Mouse (Mus musculus): ENCODE measurements around the gene Mrpl33.

DNA sequence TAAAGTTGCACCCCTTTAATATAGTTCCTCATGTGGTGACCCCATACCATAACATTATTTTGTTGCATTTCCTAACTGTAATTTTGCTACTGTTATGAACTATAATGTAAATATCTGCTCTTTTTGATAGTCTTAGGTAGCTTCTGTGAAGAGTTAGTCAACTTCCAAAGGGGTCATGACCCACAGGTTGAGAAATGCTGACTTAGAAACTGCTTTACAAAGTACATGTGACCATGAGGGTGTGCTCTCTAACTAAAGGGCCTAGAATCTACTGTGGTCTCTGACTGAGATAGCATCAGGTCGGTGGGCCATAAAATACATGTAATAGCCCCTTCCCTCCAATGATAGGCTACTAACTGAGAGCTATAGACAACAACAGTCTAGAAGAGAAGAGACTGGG is 81.3 kb downstream of the Mrpl33 start:
- TF ChIP-seq CTCF (IDR thresholded peaks at IDR 0.05; ENCODE audit: low read depth, low read length), result no peak
- TF ChIP-seq POLR2A (IDR thresholded peaks at IDR 0.05; ENCODE audit: borderline replicate concordance, low read depth, low read length), result no peak

Data from bone marrow macrophage, adult 2 months (primary cell).